Mouse (Mus musculus): ENCODE measurements around the gene Lrrc47. TPM values are rescaled to one million over a fixed set of nuclear protein-coding genes. Genes with fewer than 3 reads are reported as not detected.

Gene Lrrc47
- polyA plus RNA-seq, 1 experiment from 2014 or later: 21.3 TPM

GRCm38 (mm10) chr4:154053065-154053464 lies 41.5 kb downstream of the Lrrc47 start:
- Histone ChIP-seq H3K4me3 (replicated peaks) (no peak overlapping the region), H3K36me3 (no peaks in the 10 kb centered on the region), H3K9ac (no peak overlapping the region), H3K4me1 (peaks cover 24% of the 10 kb centered on the region), H3K27ac (replicated peaks) (no peak overlapping the region), H3K27me3 (no peaks in the 10 kb centered on the region), H3K9me3 (replicated peaks) (no peaks in the 10 kb centered on the region), H3K4me2 (replicated peaks) (no peak overlapping the region)
- ATAC-seq (ENCODE audit: insufficient number of reproducible peaks, low FRiP score, low TSS enrichment, low read depth): no peak
- WGBS: 48% methylated on average over 4 of the region's 4 CpGs

- Histone ChIP-seq H3K4me1 (peaks cover 26% of the 10 kb centered on the region), H3K27me3 (no peaks in the 10 kb centered on the region), H3K4me2 (replicated peaks) (no peak overlapping the region), H3K9me3 (replicated peaks) (no peaks in the 10 kb centered on the region), H3K9ac (no peak overlapping the region), H3K36me3 (no peaks in the 10 kb centered on the region), H3K4me3 (replicated peaks) (no peak overlapping the region), H3K27ac (replicated peaks) (peak overlapping the region; percentile 82)
- 78% methylated on average over 7 of the region's 7 CpGs for WGBS
- no peak for ATAC-seq (ENCODE audit: insufficient number of reproducible peaks, low FRiP score, low TSS enrichment, low read depth)
Observed at GRCm38 (mm10) chr4:154055482-154055881, 44.0 kb downstream of the Lrrc47 start.

- no peak overlapping the region for H3K9ac ChIP-seq
- H3K4me3 ChIP-seq (replicated peaks): no peak overlapping the region
- H3K27me3 ChIP-seq: no peaks in the 10 kb centered on the region
- ATAC-seq (ENCODE audit: insufficient number of reproducible peaks, low FRiP score, low TSS enrichment, low read depth): no peak
- H3K4me2 ChIP-seq (replicated peaks): no peak overlapping the region
- WGBS: 36% methylated on average over 2 of the region's 2 CpGs
- H3K9me3 ChIP-seq (replicated peaks): no peaks in the 10 kb centered on the region
- no peaks in the 10 kb centered on the region for H3K36me3 ChIP-seq
- H3K27ac ChIP-seq (replicated peaks): peak overlapping the region; percentile 87
- peaks cover 26% of the 10 kb centered on the region for H3K4me1 ChIP-seq
Observed at GRCm38 (mm10) chr4:154056046-154056445, 44.5 kb downstream of the Lrrc47 start.

- Histone ChIP-seq H3K4me1 (peaks cover 26% of the 10 kb centered on the region), H3K9ac (no peak overlapping the region), H3K4me2 (replicated peaks) (no peak overlapping the region), H3K9me3 (replicated peaks) (no peaks in the 10 kb centered on the region), H3K36me3 (no peaks in the 10 kb centered on the region), H3K27ac (replicated peaks) (peak overlapping the region; percentile 87), H3K27me3 (no peaks in the 10 kb centered on the region), H3K4me3 (replicated peaks) (no peak overlapping the region)
- ATAC-seq (ENCODE audit: insufficient number of reproducible peaks, low FRiP score, low TSS enrichment, low read depth): no peak
- WGBS: 23% methylated on average over 2 of the region's 2 CpGs
Observed at GRCm38 (mm10) chr4:154056661-154057060, 45.1 kb downstream of the Lrrc47 start.

GRCm38 (mm10) chr4:154057696-154058095 lies 46.2 kb downstream of the Lrrc47 start:
- H3K4me3 ChIP-seq (replicated peaks): no peak overlapping the region
- H3K27me3 ChIP-seq: no peaks in the 10 kb centered on the region
- ATAC-seq (ENCODE audit: insufficient number of reproducible peaks, low FRiP score, low TSS enrichment, low read depth): peak; percentile 61
- no peak overlapping the region for H3K9ac ChIP-seq
- H3K36me3 ChIP-seq: no peaks in the 10 kb centered on the region
- 35% methylated on average over 4 of the region's 4 CpGs for WGBS
- peak overlapping the region; percentile 87; the same call in 1 of the 2 replicates for H3K27ac ChIP-seq (replicated peaks)
- no peak overlapping the region for H3K4me2 ChIP-seq (replicated peaks)
- no peaks in the 10 kb centered on the region for H3K9me3 ChIP-seq (replicated peaks)
- peaks cover 26% of the 10 kb centered on the region for H3K4me1 ChIP-seq

- ATAC-seq (ENCODE audit: insufficient number of reproducible peaks, low FRiP score, low TSS enrichment, low read depth): no peak
- 0 out of 2 replicates have a peak, but pooled peaks cover 3% of the 10 kb centered on the region for H3K27me3 ChIP-seq
- no peak overlapping the region for H3K9ac ChIP-seq
- H3K4me2 ChIP-seq (replicated peaks): no peak overlapping the region
- no peaks in the 10 kb centered on the region for H3K36me3 ChIP-seq
- H3K4me1 ChIP-seq: no peaks in the 10 kb centered on the region
- no peak overlapping the region for H3K27ac ChIP-seq (replicated peaks)
- WGBS: 60% methylated on average over 14 of the region's 14 CpGs
- H3K4me3 ChIP-seq (replicated peaks): no peak overlapping the region
- H3K9me3 ChIP-seq (replicated peaks): no peaks in the 10 kb centered on the region
Observed at GRCm38 (mm10) chr4:154064827-154065773, 53.6 kb downstream of the Lrrc47 start.

GRCm38 (mm10) chr4:154070896-154071295 lies 59.4 kb downstream of the Lrrc47 start:
- peaks cover 25% of the 10 kb centered on the region for H3K27me3 ChIP-seq
- 0% methylated on average over 5 of the region's 5 CpGs for WGBS
- H3K4me2 ChIP-seq (replicated peaks): no peak overlapping the region
- no peaks in the 10 kb centered on the region for H3K9me3 ChIP-seq (replicated peaks)
- ATAC-seq (ENCODE audit: insufficient number of reproducible peaks, low FRiP score, low TSS enrichment, low read depth): no peak
- H3K9ac ChIP-seq: no peak overlapping the region
- no peak overlapping the region for H3K4me3 ChIP-seq (replicated peaks)
- H3K27ac ChIP-seq (replicated peaks): no peak overlapping the region
- H3K36me3 ChIP-seq: no peaks in the 10 kb centered on the region
- peaks cover 12% of the 10 kb centered on the region for H3K4me1 ChIP-seq

Other genes with a start within 250 kb of the Lrrc47 start
- gene A430005L14Rik, start 54.5 kb upstream of the Lrrc47 start, polyA plus RNA-seq (2015; fragmentation: Nextera tagmentation; extraction: Ambion mirVana): 74.7 and 79.0 TPM in 2 replicates
- gene Dffb, start 36.6 kb upstream of the Lrrc47 start, polyA plus RNA-seq (2015; fragmentation: Nextera tagmentation; extraction: Ambion mirVana): 12.7 and 15.0 TPM in 2 replicates
- gene Cep104, start 36.5 kb upstream of the Lrrc47 start, polyA plus RNA-seq (2015; fragmentation: Nextera tagmentation; extraction: Ambion mirVana): 14.9 and 16.1 TPM in 2 replicates
- 28.4 TPM in 2 replicates for gene Smim1, start 14.5 kb downstream of the Lrrc47 start, polyA plus RNA-seq (2015; fragmentation: Nextera tagmentation; extraction: Ambion mirVana)
- gene Ccdc27, start 30.9 kb downstream of the Lrrc47 start, polyA plus RNA-seq (2015; fragmentation: Nextera tagmentation; extraction: Ambion mirVana): 0.15 and 0.20 TPM in 2 replicates
- 9.3 and 9.8 TPM in 2 replicates for gene Trp73, start 128.5 kb downstream of the Lrrc47 start, polyA plus RNA-seq (2015; fragmentation: Nextera tagmentation; extraction: Ambion mirVana)
- 44.1 and 44.6 TPM in 2 replicates for gene Wrap73, start 130.6 kb downstream of the Lrrc47 start, polyA plus RNA-seq (2015; fragmentation: Nextera tagmentation; extraction: Ambion mirVana)
- gene Tprgl, start 148.9 kb downstream of the Lrrc47 start, polyA plus RNA-seq (2015; fragmentation: Nextera tagmentation; extraction: Ambion mirVana): 154 and 159 TPM in 2 replicates
- 146 and 154 TPM in 2 replicates for gene Megf6, start 159.0 kb downstream of the Lrrc47 start, polyA plus RNA-seq (2015; fragmentation: Nextera tagmentation; extraction: Ambion mirVana)